Mouse (Mus musculus): ENCODE data around the gene Acrv1.
"Not testable (repeated sequence)": the region's sequence is repeated elsewhere in the genome, so short reads cannot be mapped to it uniquely, and the experiment has no call there.

The Acrv1 gene

GRCm38 (mm10) chr9:36692920-36693319, at the start of gene Acrv1:
TSS of gene Acrv1 (plus strand) at chr9:36693220.
- DNase-seq (ENCODE audit: low spot score in 2 of 2), result no peak

- DNase-seq (ENCODE audit: low spot score in 2 of 2), result not testable (repeated sequence)
Measured at GRCm38 (mm10) chr9:36643276-36643675, 49.7 kb upstream of the Acrv1 start, which contains the start of gene A630095E13Rik. TSS of gene A630095E13Rik (minus strand) at chr9:36643376.

- DNase-seq (ENCODE audit: low spot score in 2 of 2), result peak in 1 of 2 experiments; percentile 48
Measured at GRCm38 (mm10) chr9:36681424-36681823, 11.6 kb upstream of the Acrv1 start.

GRCm38 (mm10) chr9:36687329-36687728, 5.7 kb upstream of the Acrv1 start:
- peak in 1 of 2 experiments; percentile 13 for DNase-seq (ENCODE audit: low spot score in 2 of 2)

- no peak for DNase-seq (ENCODE audit: low spot score in 2 of 2)
Measured at GRCm38 (mm10) chr9:36694276-36694675, 1.3 kb downstream of the Acrv1 start.

- no peak for DNase-seq (ENCODE audit: low spot score in 2 of 2)
Measured at GRCm38 (mm10) chr9:36705923-36706322, 12.9 kb downstream of the Acrv1 start.

GRCm38 (mm10) chr9:36707304-36707703, 14.3 kb downstream of the Acrv1 start:
- DNase-seq (ENCODE audit: low spot score in 2 of 2), result no peak

DNA sequence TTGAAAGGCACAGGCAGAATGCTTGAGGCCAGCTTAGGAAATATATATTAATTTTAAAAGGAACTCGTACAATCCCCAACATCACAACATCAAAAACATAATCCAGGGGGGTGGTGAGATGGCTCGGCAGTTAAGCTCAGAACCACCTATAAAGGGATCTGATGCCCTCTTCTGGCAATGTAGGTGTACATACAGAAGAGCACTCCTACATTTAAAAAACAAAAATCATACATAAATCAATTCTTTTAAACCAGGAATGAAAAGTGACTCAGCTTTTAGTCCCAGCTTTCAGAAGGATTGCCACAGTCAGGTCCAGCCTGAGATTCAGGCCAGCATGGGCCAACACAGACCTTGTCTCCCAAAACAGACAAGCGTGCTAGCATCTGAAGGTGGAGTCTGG, 23.6 kb downstream of the Acrv1 start:
- DNase-seq (ENCODE audit: low spot score in 2 of 2), result no peak

- peak; percentile 85 to 92 for DNase-seq (ENCODE audit: low spot score in 2 of 2)
Measured at GRCm38 (mm10) chr9:36726131-36727033, 33.4 kb downstream of the Acrv1 start.

GRCm38 (mm10) chr9:36727034-36727755, 34.2 kb downstream of the Acrv1 start, which contains the start of gene Chek1:
TSS of gene Chek1 (minus strand) at chr9:36727065.
- peak in 1 of 2 experiments; percentile 1 for DNase-seq (ENCODE audit: low spot score in 2 of 2)
